Mouse (Mus musculus) lung, postnatal 0 days (tissue): ENCODE data around the gene Selp.

Experiments used
- CTCF ChIP-seq: IDR thresholded peaks from 2 replicates; pipeline ENCODE4 v1.5.1; 2016; ENCODE audit warnings: antibody characterized with exemption, mild to moderate bottlenecking
- EP300 ChIP-seq: IDR thresholded peaks from 2 replicates; pipeline ENCODE4 v1.6.1; 2016; ENCODE audit warnings: antibody characterized with exemption, mild to moderate bottlenecking, control low read depth

- TF ChIP-seq EP300 (peak; percentile 90), CTCF (no peak)
These were observed 20.3 kb downstream of the Selp start for GRCm38 (mm10) chr1:164135360-164135759.
